Mouse (Mus musculus) stomach, postnatal 0 days (tissue): Measurements from ENCODE around the gene Ttll12.

ENCODE experiments used
- CTCF ChIP-seq: IDR thresholded peaks from 2 replicates; pipeline ENCODE4 v1.5.1; 2016; ENCODE audit warnings: antibody characterized with exemption, low read depth, mild to moderate bottlenecking, moderate library complexity
- EP300 ChIP-seq: optimal IDR thresholded peaks from 2 replicates; pipeline ENCODE3; 2016; ENCODE audit warnings: antibody characterized with exemption

- TF ChIP-seq CTCF (no peak), EP300 (no peak)
Observed at GRCm38 (mm10) chr15:83575543-83575942, 19.4 kb downstream of the Ttll12 start.
